Mouse (Mus musculus): ENCODE data around the gene Fgfr2. TPM values are rescaled to one million over a fixed set of nuclear protein-coding genes. Genes with fewer than 3 reads are reported as not detected.

The Fgfr2 gene
- polyA plus RNA-seq, 1 experiment, result 0.17 TPM

DNA sequence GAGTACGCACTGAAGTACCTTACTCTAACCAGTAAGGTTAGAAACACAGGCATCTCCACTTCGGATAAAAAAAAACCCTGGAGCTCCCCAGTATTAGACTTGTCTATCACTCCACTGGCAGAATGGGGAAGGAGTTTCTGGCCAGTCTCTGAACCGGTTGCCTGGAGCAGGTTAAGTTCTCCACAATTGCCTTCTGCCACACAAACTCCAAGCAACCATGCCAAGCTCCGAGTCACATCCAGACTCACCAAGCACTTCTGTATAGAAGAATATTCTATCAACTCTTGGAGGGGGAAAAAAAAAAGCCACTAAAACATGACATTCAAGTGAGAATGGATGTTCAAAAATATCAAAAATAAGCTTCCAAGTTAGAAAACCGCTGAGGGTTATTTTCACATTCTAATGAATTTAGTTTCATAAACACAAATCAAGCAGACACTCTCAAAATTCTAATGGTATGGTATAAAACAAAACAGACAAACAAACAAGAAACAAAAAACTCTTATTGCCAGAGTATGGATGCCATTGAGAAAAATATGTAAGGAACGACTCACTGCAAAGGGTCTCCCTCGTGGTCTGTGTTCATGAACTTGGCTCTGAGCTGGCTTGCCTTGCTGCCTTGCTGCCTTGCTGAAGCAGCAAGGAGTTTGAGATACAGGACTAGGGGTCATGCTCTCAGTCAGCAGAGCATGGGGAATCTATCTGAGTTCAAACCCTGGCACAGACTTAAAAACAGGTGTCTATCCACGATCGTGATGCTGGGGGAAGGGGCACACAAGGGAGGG lies 28.2 kb downstream of the Fgfr2 start:
- peaks cover 86% of the 10 kb centered on the region for H3K79me2 ChIP-seq (ENCODE audit: control insufficient read depth, insufficient read depth)
- no peak overlapping the region for H3ac ChIP-seq (ENCODE audit: control insufficient read depth, insufficient read length)
- H3K36me3 ChIP-seq (ENCODE audit: control insufficient read depth, insufficient read depth), result no peaks in the 10 kb centered on the region
- no peak overlapping the region for H3K4me2 ChIP-seq (ENCODE audit: low read depth)
- no peak overlapping the region for H3K4me3 ChIP-seq
- H3K27me3 ChIP-seq (ENCODE audit: control insufficient read depth, insufficient read depth, insufficient read length), result no peaks in the 10 kb centered on the region
- no peak for TF ChIP-seq POLR2A (IDR thresholded peaks at IDR 0.05; ENCODE audit: insufficient read length, low read depth)
- no peak for TF ChIP-seq E2F4 (IDR thresholded peaks at IDR 0.05; ENCODE audit: insufficient read depth)
- TF ChIP-seq REST (IDR thresholded peaks at IDR 0.05; ENCODE audit: insufficient read depth, insufficient read length), result no peak
- TF ChIP-seq MYOG (IDR thresholded peaks at IDR 0.05; ENCODE audit: control insufficient read depth in 1 of 3, insufficient read depth in 1 of 3, insufficient read length in 2 of 3, low read depth in 2 of 3), result no peak
- no peak for TF ChIP-seq USF1 (IDR thresholded peaks at IDR 0.05; ENCODE audit: low read depth)
- no peak for TF ChIP-seq TCF12 (IDR thresholded peaks at IDR 0.05; ENCODE audit: insufficient read depth, poor library complexity, severe bottlenecking)
- no peak for TF ChIP-seq CEBPB (IDR thresholded peaks at IDR 0.05; ENCODE audit: insufficient read depth, poor library complexity, severe bottlenecking)
- TF ChIP-seq POLR2AphosphoS2 (IDR thresholded peaks at IDR 0.05; ENCODE audit: insufficient read length, low read depth), result no peak
- TF ChIP-seq MAX (IDR thresholded peaks at IDR 0.05; ENCODE audit: low read depth), result no peak
- TF ChIP-seq TCF3 (IDR thresholded peaks at IDR 0.05; ENCODE audit: insufficient read length, low read depth), result no peak
- TF ChIP-seq MYOD1 (IDR thresholded peaks at IDR 0.05; ENCODE audit: control insufficient read depth in 1 of 3, insufficient read length in 2 of 3, low read depth in 2 of 3), result no peak
- TF ChIP-seq SRF (IDR thresholded peaks at IDR 0.05; ENCODE audit: control insufficient read depth, insufficient read length, low read depth), result no peak

DNA sequence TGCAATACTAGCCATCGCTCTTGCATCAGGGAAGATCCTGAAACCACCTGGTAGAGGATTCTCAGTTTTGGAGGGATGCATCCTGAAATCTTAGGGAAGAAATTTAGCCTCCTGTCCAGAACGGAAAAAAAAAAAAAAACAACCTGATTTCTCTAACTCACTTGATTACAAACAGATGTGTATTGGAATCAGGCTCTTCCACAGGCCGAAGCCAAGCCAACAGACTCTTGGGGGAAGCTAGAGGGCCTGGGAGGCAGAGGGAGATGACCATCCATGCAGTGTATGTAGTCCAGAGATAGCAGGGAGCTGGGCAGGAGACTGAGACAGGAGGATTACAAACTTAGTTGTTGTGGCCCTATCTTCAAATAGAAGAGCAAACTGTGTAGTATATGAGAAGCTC lies 29.0 kb downstream of the Fgfr2 start:
- peaks cover 84% of the 10 kb centered on the region for H3K79me2 ChIP-seq (ENCODE audit: control insufficient read depth, insufficient read depth)
- no peak overlapping the region for H3ac ChIP-seq (ENCODE audit: control insufficient read depth, insufficient read length)
- TF ChIP-seq CEBPB (IDR thresholded peaks at IDR 0.05; ENCODE audit: insufficient read depth, poor library complexity, severe bottlenecking) (no peak), TCF3 (IDR thresholded peaks at IDR 0.05; ENCODE audit: insufficient read length, low read depth) (no peak), E2F4 (IDR thresholded peaks at IDR 0.05; ENCODE audit: insufficient read depth) (no peak), USF1 (IDR thresholded peaks at IDR 0.05; ENCODE audit: low read depth) (no peak), POLR2A (IDR thresholded peaks at IDR 0.05; ENCODE audit: insufficient read length, low read depth) (no peak), MYOD1 (IDR thresholded peaks at IDR 0.05; ENCODE audit: control insufficient read depth in 1 of 3, insufficient read length in 2 of 3, low read depth in 2 of 3) (no peak), SRF (IDR thresholded peaks at IDR 0.05; ENCODE audit: control insufficient read depth, insufficient read length, low read depth) (no peak), TCF12 (IDR thresholded peaks at IDR 0.05; ENCODE audit: insufficient read depth, poor library complexity, severe bottlenecking) (no peak), MAX (IDR thresholded peaks at IDR 0.05; ENCODE audit: low read depth) (no peak), POLR2AphosphoS2 (IDR thresholded peaks at IDR 0.05; ENCODE audit: insufficient read length, low read depth) (no peak), REST (IDR thresholded peaks at IDR 0.05; ENCODE audit: insufficient read depth, insufficient read length) (no peak), MYOG (IDR thresholded peaks at IDR 0.05; ENCODE audit: control insufficient read depth in 1 of 3, insufficient read depth in 1 of 3, insufficient read length in 2 of 3, low read depth in 2 of 3) (no peak)
- no peaks in the 10 kb centered on the region for H3K36me3 ChIP-seq (ENCODE audit: control insufficient read depth, insufficient read depth)
- no peak overlapping the region for H3K4me2 ChIP-seq (ENCODE audit: low read depth)
- no peak overlapping the region for H3K4me3 ChIP-seq
- H3K27me3 ChIP-seq (ENCODE audit: control insufficient read depth, insufficient read depth, insufficient read length), result no peaks in the 10 kb centered on the region

DNA sequence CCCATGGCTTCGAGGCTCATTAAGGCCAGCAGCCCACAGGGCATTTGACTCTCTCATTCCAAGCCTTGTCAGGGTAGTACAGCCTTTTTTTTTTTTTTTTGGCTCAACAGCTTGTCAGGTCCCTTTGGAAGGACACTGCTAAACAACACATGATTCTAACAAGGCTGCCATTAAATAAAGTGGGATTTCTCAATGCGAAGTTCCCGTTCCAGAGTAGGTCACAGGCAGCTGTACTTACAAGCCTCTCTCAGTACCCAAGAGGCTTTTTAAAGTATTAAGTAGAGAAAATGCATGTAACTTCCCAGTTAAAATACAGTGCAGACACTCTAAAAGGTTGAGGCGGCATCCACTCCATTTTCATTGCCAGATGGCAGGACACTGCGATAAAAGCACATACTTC lies 29.4 kb downstream of the Fgfr2 start:
- Histone ChIP-seq H3ac (ENCODE audit: control insufficient read depth, insufficient read length) (no peak overlapping the region), H3K79me2 (ENCODE audit: control insufficient read depth, insufficient read depth) (peaks cover 80% of the 10 kb centered on the region), H3K4me2 (ENCODE audit: low read depth) (no peak overlapping the region), H3K36me3 (ENCODE audit: control insufficient read depth, insufficient read depth) (no peaks in the 10 kb centered on the region), H3K27me3 (ENCODE audit: control insufficient read depth, insufficient read depth, insufficient read length) (no peaks in the 10 kb centered on the region), H3K4me3 (no peak overlapping the region)
- TF ChIP-seq MAX (IDR thresholded peaks at IDR 0.05; ENCODE audit: low read depth) (no peak), REST (IDR thresholded peaks at IDR 0.05; ENCODE audit: insufficient read depth, insufficient read length) (no peak), POLR2A (IDR thresholded peaks at IDR 0.05; ENCODE audit: insufficient read length, low read depth) (no peak), E2F4 (IDR thresholded peaks at IDR 0.05; ENCODE audit: insufficient read depth) (no peak), MYOG (IDR thresholded peaks at IDR 0.05; ENCODE audit: control insufficient read depth in 1 of 3, insufficient read depth in 1 of 3, insufficient read length in 2 of 3, low read depth in 2 of 3) (no peak), MYOD1 (IDR thresholded peaks at IDR 0.05; ENCODE audit: control insufficient read depth in 1 of 3, insufficient read length in 2 of 3, low read depth in 2 of 3) (no peak), SRF (IDR thresholded peaks at IDR 0.05; ENCODE audit: control insufficient read depth, insufficient read length, low read depth) (no peak), CEBPB (IDR thresholded peaks at IDR 0.05; ENCODE audit: insufficient read depth, poor library complexity, severe bottlenecking) (no peak), USF1 (IDR thresholded peaks at IDR 0.05; ENCODE audit: low read depth) (no peak), POLR2AphosphoS2 (IDR thresholded peaks at IDR 0.05; ENCODE audit: insufficient read length, low read depth) (no peak), TCF12 (IDR thresholded peaks at IDR 0.05; ENCODE audit: insufficient read depth, poor library complexity, severe bottlenecking) (no peak)

DNA sequence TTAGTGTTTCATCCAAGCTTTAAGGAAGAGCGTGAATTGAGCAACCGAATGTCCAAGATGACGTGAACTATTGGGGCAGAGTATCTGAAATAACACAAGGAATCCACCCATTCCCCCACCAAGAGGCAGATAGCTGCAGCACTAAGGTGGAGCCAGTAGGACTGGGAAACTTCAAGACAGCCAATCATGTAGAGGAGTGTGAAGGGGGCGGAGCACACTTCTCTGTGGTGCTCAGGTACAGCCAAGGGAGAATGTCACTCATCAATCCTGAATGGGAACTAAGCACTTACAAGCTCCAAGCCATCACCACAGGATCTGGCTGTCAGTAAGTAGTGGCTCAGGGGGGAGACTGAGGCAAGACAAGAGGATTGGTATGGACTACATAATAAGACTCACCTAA lies 32.5 kb downstream of the Fgfr2 start:
- Histone ChIP-seq H3K27me3 (ENCODE audit: control insufficient read depth, insufficient read depth, insufficient read length) (no peaks in the 10 kb centered on the region), H3K79me2 (ENCODE audit: control insufficient read depth, insufficient read depth) (peaks cover 90% of the 10 kb centered on the region), H3K4me2 (ENCODE audit: low read depth) (no peak overlapping the region), H3K4me3 (no peak overlapping the region), H3ac (ENCODE audit: control insufficient read depth, insufficient read length) (no peak overlapping the region), H3K36me3 (ENCODE audit: control insufficient read depth, insufficient read depth) (no peaks in the 10 kb centered on the region)
- TF ChIP-seq MAX (IDR thresholded peaks at IDR 0.05; ENCODE audit: low read depth) (no peak), MYOG (IDR thresholded peaks at IDR 0.05; ENCODE audit: control insufficient read depth in 1 of 3, insufficient read depth in 1 of 3, insufficient read length in 2 of 3, low read depth in 2 of 3) (no peak), SRF (IDR thresholded peaks at IDR 0.05; ENCODE audit: control insufficient read depth, insufficient read length, low read depth) (no peak), TCF12 (IDR thresholded peaks at IDR 0.05; ENCODE audit: insufficient read depth, poor library complexity, severe bottlenecking) (no peak), E2F4 (IDR thresholded peaks at IDR 0.05; ENCODE audit: insufficient read depth) (no peak), POLR2A (IDR thresholded peaks at IDR 0.05; ENCODE audit: insufficient read length, low read depth) (no peak), TCF3 (IDR thresholded peaks at IDR 0.05; ENCODE audit: insufficient read length, low read depth) (no peak), CEBPB (IDR thresholded peaks at IDR 0.05; ENCODE audit: insufficient read depth, poor library complexity, severe bottlenecking) (no peak), USF1 (IDR thresholded peaks at IDR 0.05; ENCODE audit: low read depth) (no peak), POLR2AphosphoS2 (IDR thresholded peaks at IDR 0.05; ENCODE audit: insufficient read length, low read depth) (no peak)
